Mouse (Mus musculus): ENCODE measurements around the gene Gm10570.

DNA sequence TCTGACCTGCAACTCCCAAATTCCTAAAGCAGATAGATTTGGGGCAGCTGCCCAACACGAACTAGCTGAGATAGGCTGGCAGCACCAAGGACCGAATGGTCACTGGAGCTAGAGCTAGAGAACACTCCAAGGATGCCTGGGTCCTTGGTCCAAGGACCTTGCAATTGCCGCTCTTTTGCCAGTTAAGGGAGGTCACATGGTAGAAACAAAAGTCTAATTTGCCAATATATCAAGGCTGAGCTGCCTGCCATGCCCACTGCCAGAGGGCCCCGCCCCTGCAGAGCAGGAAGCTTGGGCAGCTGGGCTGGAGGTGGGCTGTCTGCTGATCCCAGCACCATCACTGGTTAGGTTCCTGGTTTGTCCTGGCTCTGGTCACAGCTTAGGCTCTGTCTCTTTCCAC is 5.1 kb upstream of the Gm10570 start:
- TF ChIP-seq POLR2A (IDR thresholded peaks at IDR 0.05; ENCODE audit: low read depth, low read length) (no peak), CTCF (IDR thresholded peaks at IDR 0.05; ENCODE audit: extremely low read depth, insufficient read depth, insufficient read length, insufficient replicate concordance) (no peak)

All from spleen, adult 2 months (tissue).